Mouse (Mus musculus): ENCODE results near the gene Cabp1.

Cabp1 gene

DNA sequence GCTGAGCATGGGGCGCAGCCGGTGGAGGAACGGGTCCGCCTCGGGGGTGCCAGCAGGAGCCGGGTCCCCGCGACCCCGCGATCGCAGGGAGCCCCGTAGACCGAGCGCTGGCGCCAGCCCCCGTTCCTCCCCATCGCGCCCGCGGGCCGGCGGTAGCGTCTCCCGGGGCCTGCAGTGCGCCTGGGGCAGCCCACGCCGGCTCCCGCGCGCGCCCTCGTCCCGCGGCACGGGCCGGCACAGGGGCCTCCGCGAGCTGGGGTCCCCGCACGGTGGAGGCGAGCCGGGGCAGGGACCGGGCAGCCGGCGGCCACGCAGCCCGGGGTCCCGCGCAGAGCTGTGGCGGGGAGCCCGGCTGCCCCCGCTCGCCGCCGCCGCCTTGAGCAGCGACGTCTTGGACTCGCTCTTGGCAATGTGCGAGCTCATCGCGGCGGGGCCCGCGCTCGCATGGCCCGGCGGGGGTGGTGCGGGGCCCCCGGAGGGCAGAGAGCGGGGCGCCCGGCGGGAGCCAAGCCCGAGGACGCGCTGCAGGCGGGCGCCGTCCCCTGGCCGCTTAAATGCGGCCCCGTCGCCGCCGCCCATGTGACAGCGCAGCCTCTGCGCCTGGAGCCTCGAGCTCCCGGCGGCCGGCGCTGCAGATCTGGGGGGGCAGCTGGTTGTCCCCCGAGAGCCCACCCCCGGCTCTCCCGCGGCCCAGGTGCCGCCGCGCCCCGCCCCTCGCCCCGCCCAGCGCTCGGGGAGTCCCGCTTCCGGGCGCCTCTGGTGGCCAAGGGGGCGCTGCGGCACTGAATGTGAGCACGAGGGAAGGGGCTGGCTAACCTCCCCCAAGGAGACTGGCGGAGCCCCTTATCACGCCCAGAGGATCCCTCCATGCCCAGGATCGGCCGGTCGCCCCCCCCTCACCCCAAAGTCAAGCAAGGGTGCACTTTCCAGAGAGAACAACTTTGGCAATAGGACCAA, at the start of gene Cabp1:
Gene Cabp1, minus strand, starts transcription at position 713 of the 957 bp plus-strand sequence.
- under 1% methylated on average over 116 of the region's 116 CpGs for WGBS

DNA sequence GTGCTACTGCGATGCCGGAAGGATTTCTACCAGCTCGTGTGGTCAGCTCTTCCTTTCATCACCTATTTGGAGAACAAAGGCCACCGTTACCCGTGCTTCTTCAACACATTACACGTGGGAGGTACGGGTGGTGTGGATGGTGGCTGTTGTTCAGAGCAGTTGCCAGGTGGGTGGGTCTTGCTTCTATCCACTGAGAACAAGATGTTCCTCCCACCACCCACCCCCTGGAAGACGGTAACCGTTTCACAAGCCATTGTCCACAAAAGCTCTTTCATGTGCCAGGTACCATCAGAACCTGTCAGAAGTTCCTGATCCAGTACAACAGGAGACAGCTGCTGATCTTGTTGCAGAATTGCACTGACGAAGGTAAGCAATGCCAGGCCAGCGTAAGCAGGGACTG, 46.0 kb upstream of the Cabp1 start:
- 42% methylated on average over 11 of the region's 11 CpGs for WGBS

DNA sequence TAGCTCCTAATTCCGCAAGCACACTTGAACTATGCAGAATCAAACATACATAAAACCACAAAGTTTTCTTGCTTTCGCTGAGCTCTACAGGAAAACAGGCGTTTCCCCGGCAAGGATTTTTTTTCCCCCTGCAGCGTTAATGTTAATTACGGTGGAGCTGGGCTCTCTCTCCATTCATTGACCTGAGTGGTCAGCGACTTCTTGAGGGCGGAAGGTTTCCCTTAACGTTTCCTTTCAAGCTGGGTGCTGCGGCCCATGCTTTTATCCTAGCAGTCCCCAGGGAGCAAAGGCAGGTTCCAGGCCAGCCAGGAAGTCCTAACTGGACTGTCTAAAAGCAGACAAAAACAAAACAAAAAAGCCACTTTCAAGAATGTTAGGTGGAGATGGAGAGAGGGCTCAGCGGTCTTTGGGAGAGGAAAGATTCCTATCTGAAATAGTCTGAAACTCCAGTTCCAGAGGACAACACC, 44.6 kb upstream of the Cabp1 start:
- WGBS: 5% methylated on average over 11 of the region's 11 CpGs

DNA sequence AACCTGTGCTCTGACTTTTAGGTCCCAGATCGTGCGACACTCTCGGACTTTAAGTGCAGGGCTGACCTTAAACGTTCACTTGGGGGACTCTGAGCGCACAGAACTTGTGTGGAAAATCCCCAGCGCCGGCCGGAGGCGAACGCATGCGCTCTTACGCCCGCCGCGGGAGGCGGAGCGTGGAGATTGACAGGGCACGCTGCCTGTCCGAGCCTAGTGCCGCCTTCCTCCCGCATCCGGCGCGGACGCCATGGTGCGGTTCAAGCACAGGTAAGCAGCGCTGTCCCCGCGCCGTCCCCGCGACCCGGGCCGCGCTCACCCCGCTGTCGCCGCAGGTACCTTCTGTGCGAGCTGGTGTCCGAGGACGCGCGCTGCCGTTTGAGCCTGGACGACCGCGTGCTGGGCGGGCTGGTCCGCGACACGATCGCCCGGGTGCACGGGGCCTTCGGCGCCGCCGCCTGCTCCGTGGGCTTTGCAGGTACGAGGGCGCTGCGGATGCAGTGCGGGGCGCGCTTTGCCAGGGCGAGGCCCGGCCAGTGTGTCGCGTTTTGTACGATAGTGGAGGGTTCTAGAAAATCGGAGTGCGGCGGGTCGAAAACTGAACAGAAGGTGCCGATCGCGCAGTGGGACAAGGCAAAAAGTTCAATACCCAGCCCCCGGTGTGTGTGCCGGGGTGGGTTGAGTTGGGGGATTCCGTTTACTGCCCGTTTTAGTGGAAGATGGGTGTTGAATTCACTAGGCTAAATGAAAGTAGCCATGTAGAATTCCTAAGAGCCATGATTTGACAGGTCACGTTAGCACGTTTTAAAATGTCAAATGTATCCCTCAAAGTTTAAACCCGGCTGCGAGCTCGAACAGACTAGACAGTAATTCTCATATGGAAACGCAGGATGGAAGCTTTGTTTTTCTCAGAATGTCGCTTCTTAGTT, 43.9 kb upstream of the Cabp1 start:
- whole genome bisulfite sequencing: under 1% methylated on average over 88 of the region's 88 CpGs

DNA sequence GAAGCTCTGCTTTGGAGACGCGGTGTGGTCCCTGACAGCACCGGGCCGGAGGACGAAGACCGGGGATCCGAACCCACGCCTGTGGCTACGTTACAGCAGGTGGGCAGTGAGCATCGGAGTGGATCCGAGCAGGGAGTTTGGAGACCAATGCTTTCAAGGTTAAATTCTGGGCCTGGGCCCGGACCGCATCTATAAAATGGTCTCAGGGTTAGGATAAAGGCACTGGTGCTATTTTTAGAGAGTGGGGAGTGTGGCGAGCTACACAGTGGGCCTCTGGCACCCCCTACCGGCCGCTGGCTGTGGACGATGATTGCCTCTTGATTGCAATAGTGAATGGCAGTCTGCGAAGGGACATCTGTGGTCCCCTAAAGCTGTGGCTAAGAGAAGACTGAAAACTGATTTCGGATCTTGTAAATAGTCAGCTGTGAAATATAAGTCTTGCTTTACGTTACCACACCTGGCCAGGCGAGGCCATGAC, 41.6 kb upstream of the Cabp1 start, which contains the start of gene Pop5:
Gene Pop5, plus strand, starts transcription at position 51 of the 478 bp plus-strand sequence.
- WGBS: under 1% methylated on average over 21 of the region's 21 CpGs

DNA sequence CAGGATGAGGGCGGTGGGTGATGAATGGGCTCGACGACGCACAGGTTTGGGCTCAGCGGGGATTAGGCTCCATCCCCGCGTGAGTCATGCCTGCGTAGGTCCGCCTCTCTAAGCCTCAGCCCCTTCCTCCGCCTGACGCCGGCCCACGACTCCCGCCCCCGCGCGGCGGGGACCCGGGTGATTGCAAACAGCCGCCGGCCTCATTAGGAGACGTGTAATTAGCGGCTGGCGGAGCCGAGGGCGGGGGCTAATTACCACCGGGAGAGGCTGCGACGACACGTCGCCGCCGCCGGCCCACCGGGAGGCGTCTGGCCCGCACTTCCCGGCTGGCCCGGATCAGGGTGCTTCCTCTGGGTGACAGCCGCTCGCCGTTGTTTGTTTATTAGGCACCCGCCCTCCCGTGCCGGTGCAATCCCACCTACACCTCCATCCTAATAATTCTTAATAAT, 41.2 kb upstream of the Cabp1 start:
- WGBS: under 1% methylated on average over 45 of the region's 45 CpGs

DNA sequence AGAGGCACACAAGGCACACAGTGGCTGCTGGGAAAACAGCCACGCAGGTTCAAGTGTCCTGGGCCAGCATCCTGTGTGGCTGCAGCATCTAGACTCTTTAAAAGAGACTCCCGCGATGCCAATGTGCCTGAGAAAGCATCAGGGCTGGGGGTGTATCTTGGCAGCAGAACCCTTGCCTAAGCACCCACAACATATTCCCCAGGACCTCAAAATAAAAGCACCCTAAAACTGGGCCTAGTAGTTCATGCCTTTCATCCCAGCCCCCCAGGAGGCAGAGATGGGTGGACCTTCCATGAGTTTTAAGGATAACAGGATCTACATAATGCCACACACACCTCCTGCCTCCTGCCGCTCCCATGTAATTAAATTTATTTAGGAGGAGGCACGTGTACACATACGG, 40.3 kb upstream of the Cabp1 start:
- WGBS: 55% methylated on average over 6 of the region's 6 CpGs

DNA sequence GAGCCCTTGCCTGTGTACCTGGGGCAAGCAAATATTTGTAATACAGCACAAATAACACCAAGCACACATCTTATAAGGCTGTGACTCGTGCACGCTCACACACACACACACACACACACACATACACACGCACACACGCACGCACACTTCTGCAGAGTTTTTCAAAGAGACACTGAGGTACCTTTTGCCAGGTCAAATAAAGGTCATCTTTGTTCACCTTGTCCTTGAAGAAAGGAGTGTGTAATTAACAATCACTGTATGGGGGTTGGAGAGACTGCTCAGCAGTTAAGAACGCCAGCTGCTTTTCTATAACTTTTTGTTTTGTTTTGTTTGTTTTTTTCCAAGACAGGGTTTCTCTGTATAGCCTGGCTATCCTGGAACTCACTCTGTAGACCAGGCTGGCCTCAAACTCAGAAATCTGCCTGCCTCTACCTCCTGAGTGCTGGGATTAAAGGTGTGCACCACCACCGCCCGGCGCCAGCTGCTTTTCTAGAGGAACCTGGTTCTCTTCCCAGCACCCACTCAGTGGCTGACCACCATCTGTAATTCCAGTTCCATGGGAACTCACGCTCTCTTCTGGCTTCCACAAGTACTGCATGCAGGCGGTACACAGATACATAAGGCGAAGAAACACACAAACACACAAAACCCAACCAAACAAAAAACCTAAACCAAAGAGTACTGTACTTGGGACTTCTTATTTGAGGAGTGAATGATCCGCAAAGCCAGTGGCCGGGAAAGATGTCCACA, 39.0 kb upstream of the Cabp1 start:
- whole genome bisulfite sequencing: 95% methylated on average over 14 of the region's 14 CpGs

DNA sequence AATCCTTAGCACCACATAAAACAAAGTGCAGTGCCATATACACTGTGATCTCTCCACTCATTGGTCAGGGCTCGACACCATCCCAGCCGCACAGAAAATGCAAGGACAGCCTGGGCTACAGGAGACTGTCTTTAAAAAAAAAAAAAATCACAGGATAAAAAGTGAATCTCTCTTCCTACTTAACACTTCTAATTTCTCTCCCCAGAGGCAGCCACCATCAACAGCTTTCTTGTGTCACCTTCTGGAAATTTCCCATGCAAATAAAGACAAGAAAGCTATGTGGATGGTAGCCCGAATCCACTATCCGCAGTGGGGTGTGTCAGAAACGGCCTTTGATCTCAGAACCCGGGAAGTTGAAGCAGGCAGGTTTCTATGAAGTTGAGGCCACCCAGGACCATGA, 38.3 kb upstream of the Cabp1 start:
- WGBS: 44% methylated on average over 6 of the region's 6 CpGs

DNA sequence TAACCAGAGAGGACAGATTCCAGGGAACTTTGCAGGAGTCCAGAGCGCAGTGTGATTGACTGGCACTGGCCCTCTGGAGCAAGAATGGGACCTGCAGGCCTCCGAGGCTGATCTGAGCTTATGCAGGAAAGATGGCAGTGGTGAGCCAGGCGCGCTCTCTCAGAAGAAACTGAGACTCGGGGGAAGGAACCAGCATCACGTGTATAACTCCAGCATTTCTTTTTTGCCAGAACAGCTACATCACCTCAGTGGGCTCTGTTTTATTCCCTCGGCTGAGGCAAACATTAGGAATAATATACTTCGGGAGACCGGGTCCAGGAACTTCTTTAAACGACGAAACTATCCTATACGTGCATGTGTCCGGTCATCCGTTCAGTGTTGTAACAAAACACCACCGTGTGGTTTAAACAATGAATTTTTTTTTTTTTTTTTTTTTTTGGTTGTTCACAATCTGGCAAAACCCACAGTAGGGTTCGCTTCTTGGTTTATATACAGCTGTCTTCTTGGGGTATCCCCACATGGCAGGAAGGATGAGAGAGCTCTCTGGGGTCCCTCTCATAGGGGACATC, 37.5 kb upstream of the Cabp1 start:
- WGBS: 26% methylated on average over 16 of the region's 16 CpGs

DNA sequence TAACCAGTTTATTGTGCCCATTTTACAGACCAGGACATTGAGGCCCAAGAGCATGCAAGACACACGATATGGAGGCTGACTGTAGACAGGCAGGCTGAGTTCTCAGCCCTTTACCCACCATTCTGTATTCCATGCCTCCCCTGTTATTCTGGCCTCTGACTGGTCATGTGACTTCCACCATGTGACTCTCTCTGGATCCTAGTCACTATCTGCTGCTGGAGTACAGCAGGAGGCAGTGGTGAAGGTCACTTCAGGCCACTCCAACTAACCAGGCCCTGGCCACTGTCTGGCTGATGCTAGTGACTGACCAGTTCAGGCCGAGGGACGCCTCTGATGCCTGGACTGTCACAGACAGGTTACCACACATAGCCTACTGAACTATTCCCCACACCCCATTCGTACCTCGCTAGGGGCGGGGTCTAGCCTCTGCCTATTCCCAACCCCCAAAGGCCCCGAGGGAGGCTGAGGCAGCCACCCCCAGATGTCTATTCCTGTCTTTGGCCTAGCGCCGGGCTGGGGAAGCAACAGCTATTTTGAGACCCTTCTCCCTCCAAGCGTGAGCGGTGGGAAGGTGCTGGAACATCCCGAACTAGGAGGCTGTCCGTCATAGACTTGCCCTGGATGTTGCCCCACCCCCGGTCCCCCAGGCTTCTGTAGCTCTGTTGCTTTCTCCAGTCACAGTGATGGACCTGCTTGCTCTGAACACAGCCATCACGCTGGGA, 36.8 kb upstream of the Cabp1 start:
- WGBS: 36% methylated on average over 15 of the region's 15 CpGs

DNA sequence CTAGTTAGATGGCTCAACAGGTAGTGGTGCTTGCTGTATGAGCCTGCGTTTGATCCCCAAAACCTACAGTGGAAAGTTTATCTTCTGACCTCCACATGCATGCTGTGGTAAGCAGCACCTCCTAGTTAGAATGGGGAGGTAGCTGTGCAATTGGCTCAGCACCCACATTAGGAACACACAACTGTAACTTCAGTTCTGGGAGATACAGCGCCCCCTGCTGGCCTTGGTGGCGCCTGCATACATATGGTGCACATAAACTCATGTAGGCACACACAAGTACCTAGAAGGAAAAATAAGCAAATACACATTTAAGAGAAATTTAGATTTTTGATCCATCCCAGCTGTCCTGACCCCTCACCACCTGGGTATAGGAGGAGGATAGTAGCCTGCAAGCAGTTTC, 28.3 kb upstream of the Cabp1 start:
- 74% methylated on average over 3 of the region's 3 CpGs for WGBS

DNA sequence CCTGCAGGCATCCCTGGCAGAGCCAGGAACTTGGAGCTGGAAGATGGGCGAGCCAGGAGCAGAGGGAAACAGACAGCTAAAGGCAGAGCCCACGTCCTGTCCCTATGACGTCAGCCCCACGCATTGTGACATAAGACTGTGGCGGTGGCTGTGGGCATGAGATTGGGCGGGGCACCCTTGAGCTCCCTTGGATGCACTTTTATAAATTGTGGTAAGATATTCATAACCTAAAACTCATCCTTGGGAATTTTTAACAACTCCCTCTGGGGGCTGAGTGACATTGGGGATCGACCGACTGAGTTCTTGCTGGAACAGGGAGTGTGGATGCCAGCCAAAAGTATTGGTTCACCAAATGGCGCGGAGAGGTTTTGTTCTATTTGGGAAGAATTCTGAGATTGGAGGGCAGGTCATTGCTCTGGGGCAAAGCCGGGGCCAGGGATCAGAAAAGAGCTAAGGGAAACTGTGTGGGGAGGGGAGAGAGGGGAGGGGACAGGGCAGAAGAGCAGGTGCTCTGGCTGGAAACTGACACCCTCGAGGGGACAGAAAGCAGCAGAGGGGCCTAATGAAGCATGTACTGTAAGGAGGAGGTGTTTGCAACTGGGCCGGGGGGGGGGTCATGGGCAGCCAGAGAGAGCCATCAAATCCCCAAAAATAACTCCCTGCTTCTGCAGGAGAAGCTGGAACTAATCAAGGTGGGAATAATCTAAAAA, 26.9 kb upstream of the Cabp1 start:
- 16% methylated on average over 13 of the region's 13 CpGs for WGBS

DNA sequence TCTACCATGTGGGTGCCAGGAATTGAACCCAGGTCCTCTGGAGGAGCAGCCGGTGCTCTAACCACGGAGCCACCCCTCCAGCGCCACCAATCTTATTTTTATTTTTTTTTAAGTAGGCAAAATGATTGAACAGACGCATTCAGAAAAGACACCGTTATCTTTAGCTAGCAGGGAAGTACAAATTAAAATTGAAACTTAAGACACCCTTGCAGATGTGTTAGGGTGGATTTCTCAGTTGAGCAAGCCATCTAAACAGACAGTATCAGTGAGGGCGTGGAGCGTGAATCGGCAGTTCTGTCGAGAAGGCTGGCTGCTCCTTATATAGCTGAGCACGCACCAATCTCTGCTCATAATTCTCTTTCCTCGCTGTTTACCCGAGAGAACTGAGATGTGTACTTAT, 23.8 kb upstream of the Cabp1 start:
- 55% methylated on average over 12 of the region's 12 CpGs for WGBS

DNA sequence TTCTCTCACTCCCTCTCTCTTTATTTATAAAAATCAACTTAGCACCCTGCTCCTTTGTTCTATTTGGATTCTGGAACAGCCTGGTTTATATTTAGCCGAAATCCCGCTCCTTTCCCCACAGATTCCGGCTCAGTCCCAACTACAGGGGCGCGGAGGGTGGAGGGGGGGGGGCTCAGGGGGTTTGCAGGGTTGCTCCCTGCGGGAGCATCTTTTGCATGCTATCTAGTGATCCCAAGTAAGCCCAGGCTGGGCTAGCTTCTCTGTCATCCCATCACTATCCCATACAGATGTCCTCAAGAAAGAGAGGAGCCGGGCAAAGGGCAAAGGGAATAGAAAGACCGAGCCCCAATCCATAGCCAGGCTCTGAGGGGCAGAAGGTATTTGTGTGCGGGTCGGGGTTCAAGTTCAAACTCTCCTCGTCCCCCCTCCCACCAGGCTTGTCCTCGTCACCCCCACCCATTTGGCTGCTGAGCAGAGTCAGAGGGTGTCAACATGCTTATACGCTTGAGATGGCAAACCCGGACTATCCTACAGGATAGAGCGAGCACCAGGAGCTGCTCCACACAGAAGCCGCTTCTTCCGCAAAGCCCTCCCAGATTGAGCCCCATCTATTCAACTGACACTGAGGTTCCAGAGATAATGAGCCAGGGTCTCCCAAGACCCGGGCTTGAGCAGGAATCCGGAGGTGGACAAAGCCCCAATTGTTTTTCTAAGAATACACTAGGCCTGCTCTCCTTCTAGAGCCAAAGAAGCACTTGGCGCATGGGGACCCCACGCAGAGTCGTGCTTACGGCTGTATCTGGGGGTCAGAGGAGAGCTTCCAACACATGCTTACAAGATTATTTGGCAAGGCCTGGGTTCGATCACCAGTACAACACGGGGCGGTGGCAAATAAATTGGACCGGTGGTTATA, 21.3 kb upstream of the Cabp1 start:
- 23% methylated on average over 27 of the region's 27 CpGs for WGBS

DNA sequence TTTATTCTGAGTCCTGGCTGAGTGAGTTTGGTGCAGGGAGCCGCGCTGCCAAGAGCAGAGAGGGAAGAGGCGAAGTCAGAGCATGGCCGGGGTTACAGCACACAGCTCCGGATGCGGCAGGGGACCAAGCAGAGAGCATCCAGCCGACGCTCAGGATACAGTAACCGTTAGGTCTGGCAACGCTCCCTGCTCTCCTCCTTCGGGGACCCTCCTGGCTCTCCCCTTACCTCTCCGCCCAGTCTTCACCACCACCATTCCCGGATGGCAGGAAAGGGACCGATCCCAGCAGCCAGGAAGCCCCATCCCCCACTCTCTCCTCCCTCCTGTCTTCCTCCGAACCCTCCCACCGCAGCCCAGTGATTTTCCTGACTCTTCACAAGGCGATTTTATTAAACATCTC, 20.7 kb upstream of the Cabp1 start:
- 3% methylated on average over 17 of the region's 17 CpGs for WGBS

DNA sequence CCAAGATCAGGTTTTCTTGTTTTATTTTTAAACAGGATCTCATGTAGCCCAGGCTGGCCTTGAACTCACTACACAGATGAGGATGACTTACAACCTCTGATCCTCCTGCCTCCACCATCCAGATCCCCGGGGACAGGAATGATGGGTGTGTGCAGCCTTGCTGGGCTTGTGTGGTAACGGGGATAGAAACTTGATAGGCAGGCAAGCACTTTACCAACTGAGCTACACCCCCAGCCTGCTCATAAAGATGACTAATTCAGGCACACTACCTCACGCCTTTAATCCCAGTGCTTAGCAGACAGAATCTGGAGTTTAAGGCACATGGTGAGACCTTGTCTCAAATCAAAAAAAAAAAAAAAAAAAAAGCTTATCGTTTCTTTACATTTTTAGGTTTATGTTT, 18.7 kb upstream of the Cabp1 start:
- WGBS: 41% methylated on average over 4 of the region's 4 CpGs

DNA sequence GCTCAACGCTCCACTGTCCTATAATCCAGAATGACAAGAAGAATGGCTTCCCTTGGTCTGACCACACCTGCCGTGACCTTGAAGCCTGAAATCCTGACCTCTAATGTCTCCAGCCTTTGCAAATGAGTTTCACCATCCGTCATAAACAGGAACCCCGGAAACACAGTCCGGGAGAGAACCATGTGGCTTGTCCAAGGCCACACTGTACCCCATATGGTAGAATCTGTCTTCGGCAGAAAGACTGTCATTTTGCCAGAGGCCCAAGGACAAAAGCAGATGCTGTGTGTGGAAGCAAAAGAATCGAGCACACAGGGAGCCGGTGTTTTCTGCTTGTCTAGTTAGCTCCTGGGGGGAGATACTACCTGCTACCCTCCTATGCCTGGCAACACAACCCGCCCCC, 18.3 kb upstream of the Cabp1 start:
- WGBS: 54% methylated on average over 9 of the region's 9 CpGs

DNA sequence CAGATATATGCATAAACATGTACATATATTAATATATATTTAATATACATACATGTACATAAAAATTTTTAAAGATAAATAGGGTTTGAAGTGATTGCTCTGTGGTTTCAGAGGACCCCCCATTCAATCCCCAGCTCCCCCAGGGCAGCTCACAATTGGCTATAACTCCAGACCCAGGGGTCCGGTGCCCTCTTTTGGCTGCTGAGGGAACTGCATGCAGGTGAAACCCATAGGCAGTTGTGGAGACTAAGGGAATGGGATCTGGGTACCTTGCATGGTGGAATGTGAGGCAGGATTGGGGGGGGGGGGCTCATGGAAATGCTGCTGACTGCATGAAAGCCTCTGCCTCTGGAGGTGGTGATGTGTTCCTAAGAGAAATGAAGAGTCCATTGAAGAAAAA, 16.2 kb upstream of the Cabp1 start:
- 5% methylated on average over 1 of the region's 1 CpGs for WGBS
